Mouse (Mus musculus) left cerebral cortex, adult 9 months (tissue): Measurements from ENCODE around the gene Ddx43.
"Not testable (repeated sequence)": the region's sequence is repeated elsewhere in the genome, so short reads cannot be mapped to it uniquely, and the experiment has no call there.

Experiments used
- DNase-seq, 2 experiments: peaks; one replicate each; pipeline ENCODE4 v3.0.0; 2022; ENCODE audit warnings: low spot score in 2 of 2

The Ddx43 gene

GRCm38 (mm10) chr9:78395630-78396351, at the start of gene Ddx43:
Gene Ddx43 (plus strand): TSS chr9:78395777.
- peak in 1 of 2 experiments; percentile 18 for DNase-seq

GRCm38 (mm10) chr9:78347004-78347403, 48.6 kb upstream of the Ddx43 start:
- DNase-seq: no peak

GRCm38 (mm10) chr9:78348206-78349004, 47.2 kb upstream of the Ddx43 start:
- DNase-seq: not testable (repeated sequence)

GRCm38 (mm10) chr9:78349141-78349540, 46.4 kb upstream of the Ddx43 start:
- not testable (repeated sequence) for DNase-seq

- DNase-seq: not testable (repeated sequence)
Observed at GRCm38 (mm10) chr9:78350007-78350406, 45.6 kb upstream of the Ddx43 start.

GRCm38 (mm10) chr9:78351504-78352220, 43.9 kb upstream of the Ddx43 start:
- DNase-seq: no peak

- no peak for DNase-seq
Observed at GRCm38 (mm10) chr9:78354665-78355578, 40.7 kb upstream of the Ddx43 start.

GRCm38 (mm10) chr9:78355611-78356010, 40.0 kb upstream of the Ddx43 start, which contains the start of gene Gsta2:
Gene Gsta2 (minus strand): TSS chr9:78355788.
- no peak for DNase-seq

- peak in 1 of 2 experiments; percentile 20 for DNase-seq
Observed at GRCm38 (mm10) chr9:78358053-78358452, 37.5 kb upstream of the Ddx43 start.

GRCm38 (mm10) chr9:78359750-78360483, 35.7 kb upstream of the Ddx43 start:
- DNase-seq: no peak

- DNase-seq: no peak
Observed at GRCm38 (mm10) chr9:78360484-78360872, 35.1 kb upstream of the Ddx43 start.

- no peak for DNase-seq
Observed at GRCm38 (mm10) chr9:78363374-78363773, 32.2 kb upstream of the Ddx43 start.

- DNase-seq: no peak
Observed at GRCm38 (mm10) chr9:78364701-78365100, 30.9 kb upstream of the Ddx43 start.

GRCm38 (mm10) chr9:78365850-78366544, 29.6 kb upstream of the Ddx43 start:
- DNase-seq: no peak

- not testable (repeated sequence) for DNase-seq
Observed at GRCm38 (mm10) chr9:78367959-78368358, 27.6 kb upstream of the Ddx43 start, which contains the start of gene Dppa5a. Gene Dppa5a (minus strand): TSS chr9:78368177.

- DNase-seq: no peak
Observed at GRCm38 (mm10) chr9:78368671-78369293, 26.8 kb upstream of the Ddx43 start.

- DNase-seq: no peak
Observed at GRCm38 (mm10) chr9:78369349-78369748, 26.2 kb upstream of the Ddx43 start.

GRCm38 (mm10) chr9:78369786-78370185, 25.8 kb upstream of the Ddx43 start:
- DNase-seq: no peak

GRCm38 (mm10) chr9:78371441-78371840, 24.1 kb upstream of the Ddx43 start:
- no peak for DNase-seq
